Mouse (Mus musculus) heart, embryonic 15.5 days (tissue): ENCODE measurements around the gene Cyfip1. TPM values are rescaled to one million over a fixed set of nuclear protein-coding genes. Genes with fewer than 3 reads are reported as not detected.
"Not testable (repeated sequence)": the region's sequence is repeated elsewhere in the genome, so short reads cannot be mapped to it uniquely, and the experiment has no call there.

Experiments
- ATAC-seq: fragments of 200-750 bp; cut with Nextera tagmentation; replicated peaks from 2 replicates; pipeline ENCODE4 v1.8.0; 2017; ENCODE audit warnings: low read depth, moderate TSS enrichment; ENCODE audit not compliant: insufficient number of reproducible peaks, insufficient read depth, low FRiP score
- H3K27ac ChIP-seq: fragments of 300-500 bp; sonication (generic); 2 replicates; pipeline ENCODE4 v1.5.1; 2015; ENCODE audit warnings: mild to moderate bottlenecking, inconsistent platforms
- H3K27me3 ChIP-seq: fragments of 300-500 bp; sonication (generic); 2 replicates; pipeline ENCODE4 v1.6.1; 2015; ENCODE audit warnings: inconsistent platforms
- H3K36me3 ChIP-seq: fragments of 300-500 bp; sonication (generic); 2 replicates; pipeline ENCODE4 v1.6.1; 2015; ENCODE audit warnings: mild to moderate bottlenecking, inconsistent platforms
- H3K4me1 ChIP-seq: fragments of 300-500 bp; sonication (generic); replicated peaks from 2 replicates; pipeline ENCODE4 v1.6.1; 2015; ENCODE audit warnings: inconsistent platforms
- H3K4me2 ChIP-seq: fragments of 300-500 bp; sonication (generic); 2 replicates; pipeline ENCODE4 v1.6.1; 2015; ENCODE audit warnings: inconsistent platforms, mild to moderate bottlenecking, moderate library complexity
- H3K4me3 ChIP-seq: fragments of 300-500 bp; sonication (generic); 2 replicates; pipeline ENCODE4 v1.5.1; 2015; ENCODE audit warnings: mild to moderate bottlenecking, inconsistent platforms
- H3K9ac ChIP-seq: fragments of 300-500 bp; sonication (generic); 2 replicates; pipeline ENCODE4 v1.6.1; 2015; ENCODE audit warnings: mild to moderate bottlenecking, inconsistent platforms
- H3K9me3 ChIP-seq: fragments of 300-500 bp; sonication (generic); replicated peaks from 2 replicates; pipeline ENCODE4 v1.6.1; 2016; ENCODE audit warnings: inconsistent platforms
- WGBS: fragments of 180-500 bp; shearing (Covaris S2); methylation state at CpG from one replicate; pipeline ENCODE4 v1.1.7; 2015; ENCODE audit warnings: mixed read lengths; 5-methylcytosine and 5-hydroxymethylcytosine counted together
- polyA plus RNA-seq: library from polyadenylated mRNA; unstranded; fragments of >200 nt; fragmentation: Nextera tagmentation; extraction: Ambion mirVana; gene quantifications from 2 replicates; pipeline ENCODE4 v1.2.1, GENCODE M21; 2015

The Cyfip1 gene
- polyA plus RNA-seq, 1 experiment from 2014 or later, result 45.2 TPM

DNA sequence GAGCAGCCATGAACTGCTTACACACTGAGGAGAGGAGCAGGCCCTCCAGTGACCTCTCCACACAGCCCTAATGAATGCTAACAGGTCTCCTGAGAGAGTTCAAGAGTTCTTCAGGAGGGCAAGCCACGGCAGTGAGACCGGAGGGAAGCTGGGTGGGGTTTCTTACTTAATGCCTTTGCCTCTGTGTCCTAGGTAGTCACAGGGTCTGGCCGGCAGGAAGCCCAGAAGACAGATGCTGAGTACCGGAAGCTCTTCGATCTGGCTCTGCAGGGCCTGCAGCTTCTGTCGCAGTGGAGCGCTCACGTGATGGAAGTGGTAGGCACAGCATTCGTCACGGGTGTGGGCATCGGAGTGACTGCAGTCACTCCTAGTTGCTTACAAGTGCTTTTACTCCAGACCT is 50.3 kb downstream of the Cyfip1 start:
- ATAC-seq, result no peak
- no peak overlapping the region for H3K9ac ChIP-seq
- H3K4me2 ChIP-seq, result no peak overlapping the region
- H3K4me3 ChIP-seq, result no peak overlapping the region
- H3K27me3 ChIP-seq, result no peaks in the 10 kb centered on the region
- H3K4me1 ChIP-seq, result no peaks in the 10 kb centered on the region
- 85% methylated on average over 11 of the region's 11 CpGs for WGBS
- H3K9me3 ChIP-seq, result no peaks in the 10 kb centered on the region
- H3K36me3 ChIP-seq, result peaks cover 57% of the 10 kb centered on the region
- H3K27ac ChIP-seq, result no peak overlapping the region

- Histone ChIP-seq H3K9me3 (no peaks in the 10 kb centered on the region), H3K27ac (no peak overlapping the region), H3K9ac (no peak overlapping the region), H3K4me2 (no peak overlapping the region), H3K27me3 (no peaks in the 10 kb centered on the region), H3K4me3 (no peak overlapping the region), H3K4me1 (no peaks in the 10 kb centered on the region), H3K36me3 (peaks cover 74% of the 10 kb centered on the region)
- no peak for ATAC-seq
- WGBS, result 90% methylated on average over 4 of the region's 5 CpGs
These were observed 62.2 kb downstream of the Cyfip1 start for GRCm38 (mm10) chr7:55903766-55904165.

DNA sequence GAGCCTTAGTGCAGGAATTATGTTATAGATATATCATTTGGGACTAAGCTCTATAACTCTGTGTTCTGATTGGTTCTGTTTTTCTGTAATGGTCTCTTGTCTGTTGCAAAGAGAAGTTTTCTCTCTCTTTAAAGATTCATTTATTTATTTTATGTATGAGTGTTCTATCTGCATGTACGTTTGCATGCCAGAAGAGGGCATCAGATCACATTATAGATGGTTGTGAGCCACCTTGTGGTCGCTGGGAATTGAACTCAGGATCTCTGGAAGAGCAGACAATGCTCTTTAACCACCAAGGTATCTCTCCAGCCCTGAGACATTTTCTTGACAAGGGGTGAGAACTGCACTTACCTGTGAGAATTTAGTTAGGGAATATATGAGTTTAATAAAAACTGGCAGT is 63.9 kb downstream of the Cyfip1 start:
- H3K36me3 ChIP-seq, result peaks cover 75% of the 10 kb centered on the region
- no peak overlapping the region for H3K4me2 ChIP-seq
- no peak overlapping the region for H3K27ac ChIP-seq
- no peaks in the 10 kb centered on the region for H3K9me3 ChIP-seq
- H3K4me1 ChIP-seq, result no peaks in the 10 kb centered on the region
- H3K4me3 ChIP-seq, result no peak overlapping the region
- WGBS, result 76% methylated on average over 2 of the region's 2 CpGs
- no peaks in the 10 kb centered on the region for H3K27me3 ChIP-seq
- no peak for ATAC-seq
- no peak overlapping the region for H3K9ac ChIP-seq

GRCm38 (mm10) chr7:55909519-55909918 is 68.0 kb downstream of the Cyfip1 start:
- 94% methylated on average over 1 of the region's 1 CpGs for WGBS
- Histone ChIP-seq H3K9me3 (no peaks in the 10 kb centered on the region), H3K27ac (no peak overlapping the region), H3K4me1 (no peaks in the 10 kb centered on the region; the same call in 1 of the 2 replicates), H3K36me3 (peaks cover 71% of the 10 kb centered on the region), H3K4me3 (no peak overlapping the region), H3K4me2 (no peak overlapping the region), H3K27me3 (no peaks in the 10 kb centered on the region), H3K9ac (no peak overlapping the region)
- no peak for ATAC-seq

- Histone ChIP-seq H3K4me2 (no peak overlapping the region), H3K27me3 (no peaks in the 10 kb centered on the region), H3K9me3 (no peaks in the 10 kb centered on the region), H3K27ac (no peak overlapping the region), H3K9ac (no peak overlapping the region), H3K36me3 (peaks cover 71% of the 10 kb centered on the region), H3K4me3 (no peak overlapping the region), H3K4me1 (no peaks in the 10 kb centered on the region; the same call in 1 of the 2 replicates)
- no peak for ATAC-seq
- 54% methylated on average over 2 of the region's 2 CpGs for WGBS
These were observed 68.8 kb downstream of the Cyfip1 start for GRCm38 (mm10) chr7:55910356-55910755.

GRCm38 (mm10) chr7:55911371-55911770 is 69.8 kb downstream of the Cyfip1 start:
- H3K27me3 ChIP-seq, result no peaks in the 10 kb centered on the region
- ATAC-seq, result no peak
- no peaks in the 10 kb centered on the region for H3K9me3 ChIP-seq
- no peaks in the 10 kb centered on the region; the same call in 1 of the 2 replicates for H3K4me1 ChIP-seq
- no peak overlapping the region for H3K4me3 ChIP-seq
- peaks cover 72% of the 10 kb centered on the region for H3K36me3 ChIP-seq
- WGBS, result 78% methylated on average over 8 of the region's 8 CpGs
- H3K27ac ChIP-seq, result no peak overlapping the region
- no peak overlapping the region for H3K9ac ChIP-seq
- H3K4me2 ChIP-seq, result no peak overlapping the region

DNA sequence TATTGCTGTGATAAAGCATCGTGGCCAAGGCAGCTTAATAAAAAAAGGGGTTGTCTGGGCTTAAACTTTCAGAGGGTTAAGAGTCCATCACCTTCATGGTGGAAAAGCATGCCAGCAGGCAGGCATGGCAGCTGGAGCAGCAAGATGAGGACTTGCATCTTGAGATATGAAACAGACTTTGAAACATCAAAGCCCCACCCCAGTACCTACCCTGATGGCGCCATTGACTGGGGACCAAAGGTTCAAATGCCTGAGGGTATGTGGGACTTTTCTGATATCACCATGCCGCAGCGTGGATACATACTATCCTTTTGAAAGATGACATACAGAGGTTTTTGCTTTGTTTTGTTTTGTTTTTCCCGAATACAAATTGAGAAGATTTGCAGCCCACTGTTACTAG is 70.6 kb downstream of the Cyfip1 start:
- Histone ChIP-seq H3K4me3 (no peak overlapping the region), H3K36me3 (peaks cover 75% of the 10 kb centered on the region), H3K9me3 (no peaks in the 10 kb centered on the region), H3K4me1 (no peaks in the 10 kb centered on the region; the same call in 1 of the 2 replicates), H3K9ac (no peak overlapping the region), H3K4me2 (no peak overlapping the region), H3K27ac (no peak overlapping the region), H3K27me3 (no peaks in the 10 kb centered on the region)
- WGBS, result 85% methylated on average over 5 of the region's 5 CpGs
- ATAC-seq, result no peak

- H3K27ac ChIP-seq, ATAC-seq: not testable (repeated sequence)
- 91% methylated on average over 11 of the region's 11 CpGs for WGBS
These were observed 76.8 kb downstream of the Cyfip1 start for GRCm38 (mm10) chr7:55918365-55918764.

GRCm38 (mm10) chr7:55927262-55927661 is 85.7 kb downstream of the Cyfip1 start:
- Histone ChIP-seq H3K4me3 (no peak overlapping the region), H3K4me2 (no peak overlapping the region), H3K36me3 (peaks cover 79% of the 10 kb centered on the region), H3K27me3 (no peaks in the 10 kb centered on the region), H3K9ac (no peak overlapping the region), H3K27ac (no peak overlapping the region), H3K4me1 (no peaks in the 10 kb centered on the region), H3K9me3 (no peaks in the 10 kb centered on the region)
- 80% methylated on average over 4 of the region's 4 CpGs for WGBS
- no peak for ATAC-seq

More at GRCm38 (mm10) chr7:55918365-55918764, 76.8 kb downstream of the Cyfip1 start:
- H3K4me1 ChIP-seq, H3K4me3 ChIP-seq, H3K4me2 ChIP-seq, H3K9ac ChIP-seq, H3K9me3 ChIP-seq, H3K27me3 ChIP-seq: not testable (repeated sequence)
- H3K36me3 ChIP-seq, result peaks cover 70% of the 10 kb centered on the region

DNA sequence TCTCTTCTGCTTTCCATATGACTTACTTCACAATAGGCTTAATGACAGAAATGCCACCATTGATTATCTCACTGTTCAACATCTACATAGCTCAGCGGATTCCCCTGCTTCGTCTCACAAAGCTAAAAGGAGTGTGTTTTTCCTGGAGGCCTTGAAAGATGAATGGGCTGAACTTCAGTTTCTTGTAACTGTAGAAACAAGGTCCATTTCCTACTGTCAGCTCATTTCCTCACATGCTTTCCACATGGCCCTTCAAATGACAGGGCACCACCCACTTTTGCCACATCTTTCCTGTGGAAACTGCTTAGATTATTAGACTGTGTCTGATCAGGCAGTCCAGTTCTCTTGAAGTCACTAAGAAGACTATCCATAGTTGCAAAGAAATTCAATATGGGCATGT is 87.1 kb downstream of the Cyfip1 start:
- Histone ChIP-seq H3K27me3 (no peaks in the 10 kb centered on the region), H3K9ac (no peak overlapping the region), H3K4me1 (no peaks in the 10 kb centered on the region), H3K27ac (no peak overlapping the region), H3K4me3 (no peak overlapping the region), H3K36me3 (peaks cover 65% of the 10 kb centered on the region), H3K4me2 (no peak overlapping the region), H3K9me3 (no peaks in the 10 kb centered on the region)
- WGBS, result 77% methylated on average over 2 of the region's 2 CpGs
- ATAC-seq, result no peak

DNA sequence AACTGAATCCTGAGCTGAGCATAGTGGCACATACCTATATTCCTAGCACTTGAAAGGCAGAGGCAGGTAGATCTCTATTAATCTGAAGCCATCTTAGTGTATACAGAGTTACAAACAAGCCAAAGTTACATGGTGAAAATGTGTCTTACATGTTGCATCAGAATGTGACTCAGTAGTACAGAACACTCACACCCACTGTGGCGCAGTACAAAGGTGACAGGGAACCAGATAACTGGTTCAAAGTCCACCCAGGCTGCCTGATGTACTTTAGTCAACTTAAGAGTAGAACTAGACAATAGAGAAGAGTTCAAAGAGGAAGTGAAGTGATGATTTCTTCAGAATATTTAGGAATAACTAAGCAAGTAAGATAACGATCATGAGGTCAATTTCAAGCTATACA is 93.5 kb downstream of the Cyfip1 start:
- Histone ChIP-seq H3K4me1 (no peaks in the 10 kb centered on the region), H3K9ac (no peak overlapping the region), H3K4me2 (no peak overlapping the region), H3K27me3 (no peaks in the 10 kb centered on the region), H3K4me3 (no peak overlapping the region), H3K36me3 (peaks cover 20% of the 10 kb centered on the region), H3K9me3 (no peaks in the 10 kb centered on the region), H3K27ac (no peak overlapping the region)
- WGBS, result 90% methylated on average over 2 of the region's 2 CpGs
- ATAC-seq, result no peak

DNA sequence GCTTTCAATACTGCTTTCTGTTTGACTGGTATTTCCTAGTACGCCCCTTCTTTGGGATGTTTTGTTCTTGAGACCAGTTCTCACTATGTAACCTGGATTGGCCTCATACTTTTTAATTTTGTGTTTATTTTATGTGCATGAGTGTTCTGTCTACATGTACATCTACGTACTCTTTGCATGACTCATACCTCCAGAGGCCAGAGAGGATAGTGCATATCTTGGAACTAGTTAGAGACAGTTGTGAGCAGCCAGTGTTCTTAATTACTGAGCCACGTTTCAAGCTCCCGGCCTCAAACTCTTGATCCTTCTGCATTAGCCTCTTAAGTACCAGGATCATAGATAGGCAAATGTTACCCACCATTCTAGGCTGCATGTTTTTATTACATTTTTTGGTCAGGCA is 96.8 kb downstream of the Cyfip1 start:
- no peak overlapping the region for H3K4me3 ChIP-seq
- no peak overlapping the region for H3K4me2 ChIP-seq
- no peaks in the 10 kb centered on the region for H3K9me3 ChIP-seq
- WGBS, result 88% methylated on average over 4 of the region's 4 CpGs
- peaks cover 4% of the 10 kb centered on the region; the same call in 1 of the 2 replicates for H3K36me3 ChIP-seq
- no peak for ATAC-seq
- no peaks in the 10 kb centered on the region for H3K4me1 ChIP-seq
- H3K9ac ChIP-seq, result no peak overlapping the region
- H3K27ac ChIP-seq, result no peak overlapping the region
- H3K27me3 ChIP-seq, result no peaks in the 10 kb centered on the region
